Mouse (Mus musculus) liver (tissue): ENCODE data around the gene Olfr1505.

Source experiments
- DNase-seq: peaks from one replicate; pipeline ENCODE4 v3.0.0-alpha.2; 2020; ENCODE audit warnings: mixed read lengths

Gene Olfr1505

GRCm38 (mm10) chr19:13913230-13913629, at the start of gene Olfr1505:
Olfr1505 (plus strand) TSS chr19:13913530.
- no peak for DNase-seq

GRCm38 (mm10) chr19:13897828-13898227, 15.5 kb upstream of the Olfr1505 start, which contains the start of gene Olfr1504:
Olfr1504 (minus strand) TSS chr19:13897928.
- no peak for DNase-seq
